Mouse (Mus musculus) Patski (cell line): ENCODE data around the gene Cop1. TPM values are rescaled to one million over a fixed set of nuclear protein-coding genes. Genes with fewer than 3 reads are reported as not detected.
"Not testable (repeated sequence)": the region's sequence is repeated elsewhere in the genome, so short reads cannot be mapped to it uniquely, and the experiment has no call there.

ENCODE experiments used
- ATAC-seq: fragments of 100-300 bp; one replicate; pipeline ENCODE4 v1.8.0; 2021
- CTCF ChIA-PET: fragments of 350-600 bp; sonication (Branson Sonifier 250); formaldehyde crosslinking; loops from one replicate; lab custom pipeline; 2022; ENCODE audit warnings: inconsistent platforms; lab: Charles Lee
- POLR2A ChIA-PET: fragments of 350-600 bp; sonication (Branson Sonifier 250); formaldehyde crosslinking; loops from one replicate; lab custom pipeline; 2022; ENCODE audit warnings: antibody characterized with exemption, inconsistent platforms; lab: Charles Lee
- DNase-seq: peaks from one replicate; pipeline ENCODE4 v3.0.0-alpha.2; 2011; ENCODE audit warnings: low read depth, low spot score
- H3K27me3 ChIP-seq: fragments of 371-371 bp; one replicate; pipeline ENCODE4 v1.5.1; 2021
- CTCF ChIP-seq: fragments of 100-300 bp; IDR thresholded peaks from one replicate; pipeline ENCODE4 v1.5.1; 2021
- in situ Hi-C: fragments of 300-500 bp; cut with MboI; formaldehyde crosslinking; loops from 3 replicates; pipeline ENCODE4 v1.11.1; 2018; ENCODE audit warnings: low pct_unique_long_range_greater_than_20kb, mixed read lengths
- polyA plus RNA-seq: library from polyadenylated mRNA; unstranded; gene quantifications from one replicate; pipeline ENCODE4 v1.2.3, GENCODE M21; 2021

Gene Cop1
- polyA plus RNA-seq = 145 TPM

- ATAC-seq (peak; percentile 93), DNase-seq (peak; percentile 56)
- CTCF ChIA-PET, in situ Hi-C loops, POLR2A ChIA-PET, H3K27me3 ChIP-seq: not testable (repeated sequence)
Measured at GRCm38 (mm10) chr1:159231781-159232571, at the start of gene Cop1. Gene Cop1 (plus strand): TSS chr1:159232320.

GRCm38 (mm10) chr1:159186741-159187140 is 45.4 kb upstream of the Cop1 start:
- peaks cover 21% of the 10 kb centered on the region for H3K27me3 ChIP-seq
- DNase-seq (no peak), ATAC-seq (no peak)
- CTCF ChIA-PET = interaction anchor here (1.0 kb wide), 1 partner anchor 467 kb away, joined by 3 read pairs; no protein-coding TSS in a partner anchor
- POLR2A ChIA-PET = no interaction called here
- in situ Hi-C loops = no loop called here
- TF ChIP-seq CTCF = no peak

- TF ChIP-seq CTCF = no peak
- peaks cover 21% of the 10 kb centered on the region for H3K27me3 ChIP-seq
Measured at GRCm38 (mm10) chr1:159198603-159199002, 33.5 kb upstream of the Cop1 start.

GRCm38 (mm10) chr1:159199606-159200005 is 32.5 kb upstream of the Cop1 start:
- in situ Hi-C loops = no loop called here
- H3K27me3 ChIP-seq = peaks cover 21% of the 10 kb centered on the region
- ATAC-seq = no peak
- DNase-seq = no peak
- TF ChIP-seq CTCF = no peak
- ChIA-PET POLR2A (interaction anchor here (0.6 kb wide), 1 partner anchor 1720 kb away, joined by 3 read pairs; no protein-coding TSS in a partner anchor), CTCF (no interaction called here)

More at GRCm38 (mm10) chr1:159198603-159199002, 33.5 kb upstream of the Cop1 start:
- in situ Hi-C loops = no loop called here
- ChIA-PET CTCF (no interaction called here), POLR2A (no interaction called here)
- no peak for DNase-seq
- ATAC-seq = no peak

- ATAC-seq (no peak), DNase-seq (no peak)
- no peak for TF ChIP-seq CTCF
- CTCF ChIA-PET = no interaction called here
- POLR2A ChIA-PET = no interaction called here
- peaks cover 18% of the 10 kb centered on the region for H3K27me3 ChIP-seq
- in situ Hi-C loops = no loop called here
Measured at GRCm38 (mm10) chr1:159201220-159201619, 30.9 kb upstream of the Cop1 start.

GRCm38 (mm10) chr1:159211711-159212110 is 20.4 kb upstream of the Cop1 start:
- CTCF ChIA-PET = no interaction called here
- H3K27me3 ChIP-seq = peaks cover 30% of the 10 kb centered on the region
- POLR2A ChIA-PET = no interaction called here
- no peak for TF ChIP-seq CTCF
- no peak for ATAC-seq
- in situ Hi-C loops = no loop called here
- DNase-seq = no peak

GRCm38 (mm10) chr1:159217437-159217836 is 14.7 kb upstream of the Cop1 start:
- CTCF ChIA-PET = no interaction called here
- peaks cover 54% of the 10 kb centered on the region for H3K27me3 ChIP-seq
- in situ Hi-C loops = no loop called here
- no peak for ATAC-seq
- no peak for DNase-seq
- no peak for TF ChIP-seq CTCF
- POLR2A ChIA-PET = no interaction called here

- in situ Hi-C loops = no loop called here
- POLR2A ChIA-PET = no interaction called here
- TF ChIP-seq CTCF = no peak
- ATAC-seq (no peak), DNase-seq (no peak)
- H3K27me3 ChIP-seq = peaks cover 52% of the 10 kb centered on the region
- CTCF ChIA-PET = no interaction called here
Measured at GRCm38 (mm10) chr1:159222046-159222445, 10.1 kb upstream of the Cop1 start.

GRCm38 (mm10) chr1:159225064-159225824 is 6.9 kb upstream of the Cop1 start:
- ChIA-PET POLR2A (no interaction called here), CTCF (no interaction called here)
- peaks cover 44% of the 10 kb centered on the region for H3K27me3 ChIP-seq
- in situ Hi-C loops = no loop called here
- ATAC-seq (no peak), DNase-seq (no peak)
- no peak for TF ChIP-seq CTCF

GRCm38 (mm10) chr1:159232572-159233261 is 597 bp downstream of the Cop1 start:
- CTCF ChIA-PET, in situ Hi-C loops, DNase-seq, H3K27me3 ChIP-seq, POLR2A ChIA-PET: not testable (repeated sequence)
- ATAC-seq = peak; percentile 49
